Mouse (Mus musculus): ENCODE data around the gene Kcnd3. TPM values are rescaled to one million over a fixed set of nuclear protein-coding genes. Genes with fewer than 3 reads are reported as not detected.

Kcnd3 gene
- polyA plus RNA-seq, 1 experiment from 2014 or later = 0.93 TPM

DNA sequence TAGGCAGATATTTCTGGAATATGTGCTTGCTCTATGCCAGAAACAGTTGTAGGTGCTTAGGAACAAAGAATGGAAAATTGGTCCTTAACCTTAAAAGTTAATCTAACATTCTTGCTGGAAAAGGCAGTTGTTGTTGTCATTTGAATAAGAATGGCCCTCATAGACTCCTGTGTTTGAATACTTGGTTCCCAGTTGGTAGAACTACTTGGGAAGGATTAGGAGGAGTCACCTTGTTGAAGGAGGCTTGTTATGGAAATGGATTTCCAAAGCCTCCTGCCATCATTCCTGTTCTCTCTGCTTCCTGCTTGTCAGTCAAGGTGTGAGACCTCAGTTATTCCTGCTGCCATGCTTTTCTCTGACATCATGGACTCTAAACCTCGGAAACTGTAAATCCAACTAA lies 33.7 kb upstream of the Kcnd3 start:
- WGBS = 71% methylated on average over 1 of the region's 1 CpGs

DNA sequence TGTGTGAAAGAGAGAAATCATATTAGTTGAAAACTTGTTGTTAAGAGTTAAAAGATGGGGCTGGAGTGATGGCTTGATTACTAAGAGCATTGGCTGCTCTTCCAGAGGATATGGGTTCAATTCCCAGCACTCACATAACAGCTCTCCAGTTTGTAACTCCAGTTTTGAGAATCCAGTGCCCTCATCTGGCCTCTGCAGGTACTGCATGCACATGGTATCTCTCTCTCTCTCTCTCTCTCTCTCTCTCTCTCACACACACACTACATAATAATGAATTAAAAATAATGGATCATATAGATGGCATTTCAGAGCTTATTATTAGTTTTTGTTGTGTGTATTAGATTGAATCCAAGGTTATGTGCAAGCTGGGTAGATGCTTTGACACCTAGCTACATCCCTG lies 29.7 kb upstream of the Kcnd3 start:
- H3K36me3 ChIP-seq = no peaks in the 10 kb centered on the region
- peaks cover 5% of the 10 kb centered on the region; the same call in 1 of the 2 replicates for H3K9me3 ChIP-seq (replicated peaks)
- no peaks in the 10 kb centered on the region for H3K27me3 ChIP-seq (replicated peaks)
- no peak overlapping the region for H3K4me2 ChIP-seq
- H3K4me3 ChIP-seq = no peak overlapping the region
- H3K27ac ChIP-seq (ENCODE audit: poor library complexity, severe bottlenecking) = no peak overlapping the region
- H3K4me1 ChIP-seq (replicated peaks) = peaks cover 14% of the 10 kb centered on the region; the same call in 1 of the 2 replicates
- no peak overlapping the region for H3K9ac ChIP-seq
- ATAC-seq (ENCODE audit: insufficient number of reproducible peaks, low FRiP score) = no peak

More for the DNA sequence above, 33.7 kb upstream of the Kcnd3 start:
- Histone ChIP-seq H3K4me1 (replicated peaks) (0 out of 2 replicates have a peak, but pooled peaks cover 3% of the 10 kb centered on the region), H3K27me3 (replicated peaks) (no peaks in the 10 kb centered on the region), H3K4me2 (no peak overlapping the region), H3K36me3 (no peaks in the 10 kb centered on the region), H3K9me3 (replicated peaks) (peaks cover 5% of the 10 kb centered on the region; the same call in 1 of the 2 replicates), H3K4me3 (no peak overlapping the region), H3K27ac (ENCODE audit: poor library complexity, severe bottlenecking) (no peak overlapping the region), H3K9ac (no peak overlapping the region)
- no peak for ATAC-seq (ENCODE audit: insufficient number of reproducible peaks, low FRiP score)

DNA sequence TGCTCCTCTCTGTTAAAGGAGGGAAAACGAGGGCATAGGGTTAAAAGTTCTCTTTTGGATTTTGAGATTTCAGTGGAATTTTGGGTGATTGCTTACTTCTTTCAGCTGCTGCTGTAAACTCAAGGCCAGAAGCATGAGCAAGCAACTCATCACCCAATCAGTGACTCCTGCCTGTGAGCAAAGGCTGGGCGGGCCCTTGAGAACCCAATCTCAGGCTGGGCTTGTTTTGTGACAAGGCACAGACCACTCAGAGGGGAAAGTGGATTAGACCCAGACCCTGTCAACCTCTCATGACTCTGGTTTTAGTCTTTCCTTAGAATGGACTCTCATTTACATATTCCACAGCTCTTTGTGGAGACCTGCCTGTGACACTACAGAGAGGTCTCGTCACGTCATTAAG lies 28.7 kb upstream of the Kcnd3 start:
- peak overlapping the region; percentile 34; the same call in 1 of the 2 replicates for H3K27ac ChIP-seq (ENCODE audit: poor library complexity, severe bottlenecking)
- no peaks in the 10 kb centered on the region for H3K36me3 ChIP-seq
- H3K27me3 ChIP-seq (replicated peaks) = no peaks in the 10 kb centered on the region
- no peak overlapping the region; the same call in 1 of the 2 replicates for H3K4me2 ChIP-seq
- 34% methylated on average over 4 of the region's 4 CpGs for WGBS
- H3K4me1 ChIP-seq (replicated peaks) = peaks cover 14% of the 10 kb centered on the region; the same call in 1 of the 2 replicates
- peaks cover 5% of the 10 kb centered on the region; the same call in 1 of the 2 replicates for H3K9me3 ChIP-seq (replicated peaks)
- no peak overlapping the region for H3K9ac ChIP-seq
- peak; percentile 64; the same call in 1 of the 2 replicates for ATAC-seq (ENCODE audit: insufficient number of reproducible peaks, low FRiP score)
- no peak overlapping the region for H3K4me3 ChIP-seq

DNA sequence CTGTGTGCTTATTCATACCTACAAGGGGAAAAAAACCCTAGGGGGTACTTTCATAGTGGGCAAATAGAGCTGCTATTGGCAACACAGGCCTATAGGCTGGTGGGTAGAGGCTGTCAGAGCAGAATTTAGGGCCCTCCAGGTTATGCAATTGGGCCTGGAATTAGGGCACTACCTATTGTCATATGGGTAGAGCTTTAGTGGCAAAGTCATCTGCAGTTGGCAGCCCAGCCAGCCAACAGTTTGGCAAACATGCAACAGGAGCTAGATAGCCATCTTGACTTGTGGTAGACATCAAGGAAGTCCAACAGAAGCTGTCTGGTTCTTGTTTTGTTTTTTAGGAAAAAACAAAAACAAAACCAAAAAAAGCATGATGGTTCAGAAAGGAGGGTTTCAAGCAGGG lies 23.5 kb upstream of the Kcnd3 start:
- Histone ChIP-seq H3K27me3 (replicated peaks) (no peaks in the 10 kb centered on the region), H3K27ac (ENCODE audit: poor library complexity, severe bottlenecking) (no peak overlapping the region), H3K36me3 (no peaks in the 10 kb centered on the region), H3K9me3 (replicated peaks) (no peaks in the 10 kb centered on the region), H3K9ac (no peak overlapping the region), H3K4me3 (no peak overlapping the region), H3K4me1 (replicated peaks) (peaks cover 9% of the 10 kb centered on the region; the same call in 1 of the 2 replicates), H3K4me2 (no peak overlapping the region)
- no peak for ATAC-seq (ENCODE audit: insufficient number of reproducible peaks, low FRiP score)

DNA sequence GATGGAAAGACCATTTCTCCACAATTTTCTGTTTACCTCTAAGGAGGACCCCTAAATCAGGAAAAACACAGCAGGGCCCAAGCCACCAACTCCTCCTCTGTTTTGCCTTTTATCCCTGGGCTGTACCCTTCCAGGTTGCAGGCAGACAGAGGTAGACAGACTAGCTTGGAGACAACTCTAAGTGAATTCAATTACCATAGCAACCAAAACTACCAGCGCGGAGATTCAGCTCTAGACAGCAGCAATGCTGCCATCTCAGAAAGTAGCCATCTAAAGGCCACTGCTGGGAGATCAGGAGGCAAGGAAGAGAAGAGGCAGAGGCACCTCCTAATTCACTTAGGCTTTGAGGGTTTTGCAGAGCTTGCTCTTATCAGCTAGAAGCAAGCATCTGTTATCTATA lies 15.7 kb upstream of the Kcnd3 start:
- Histone ChIP-seq H3K4me1 (replicated peaks) (peaks cover 4% of the 10 kb centered on the region; the same call in 1 of the 2 replicates), H3K27ac (ENCODE audit: poor library complexity, severe bottlenecking) (no peak overlapping the region), H3K27me3 (replicated peaks) (0 out of 2 replicates have a peak, but pooled peaks cover 8% of the 10 kb centered on the region), H3K9me3 (replicated peaks) (no peaks in the 10 kb centered on the region), H3K9ac (no peak overlapping the region), H3K36me3 (no peaks in the 10 kb centered on the region), H3K4me2 (no peak overlapping the region), H3K4me3 (no peak overlapping the region)
- no peak for ATAC-seq (ENCODE audit: insufficient number of reproducible peaks, low FRiP score)
- WGBS = 38% methylated on average over 2 of the region's 2 CpGs

DNA sequence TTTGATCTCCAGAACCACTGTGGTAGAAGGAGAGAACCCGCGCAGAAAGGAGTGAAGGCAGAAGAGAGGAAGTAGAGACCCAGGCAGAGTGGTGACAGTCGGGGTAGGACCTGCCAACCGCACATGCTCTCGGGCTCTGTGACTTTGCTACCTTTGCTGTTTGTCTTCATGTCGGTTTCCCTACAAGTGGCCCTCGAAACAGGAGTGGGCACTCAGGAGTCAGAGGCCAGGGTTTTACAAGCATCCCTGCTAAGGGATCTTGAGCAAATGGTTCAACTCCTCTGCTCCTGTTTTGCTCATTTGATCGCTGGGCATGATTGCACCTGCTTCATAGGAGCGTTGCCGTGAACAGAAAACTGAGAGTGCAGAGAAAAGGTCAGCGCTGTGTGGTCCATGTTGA lies 15.2 kb upstream of the Kcnd3 start:
- Histone ChIP-seq H3K9me3 (replicated peaks) (no peaks in the 10 kb centered on the region), H3K27me3 (replicated peaks) (0 out of 2 replicates have a peak, but pooled peaks cover 8% of the 10 kb centered on the region), H3K27ac (ENCODE audit: poor library complexity, severe bottlenecking) (no peak overlapping the region), H3K4me1 (replicated peaks) (peaks cover 4% of the 10 kb centered on the region; the same call in 1 of the 2 replicates), H3K4me3 (no peak overlapping the region), H3K36me3 (no peaks in the 10 kb centered on the region), H3K4me2 (no peak overlapping the region), H3K9ac (no peak overlapping the region)
- ATAC-seq (ENCODE audit: insufficient number of reproducible peaks, low FRiP score) = no peak
- WGBS = 75% methylated on average over 11 of the region's 11 CpGs

DNA sequence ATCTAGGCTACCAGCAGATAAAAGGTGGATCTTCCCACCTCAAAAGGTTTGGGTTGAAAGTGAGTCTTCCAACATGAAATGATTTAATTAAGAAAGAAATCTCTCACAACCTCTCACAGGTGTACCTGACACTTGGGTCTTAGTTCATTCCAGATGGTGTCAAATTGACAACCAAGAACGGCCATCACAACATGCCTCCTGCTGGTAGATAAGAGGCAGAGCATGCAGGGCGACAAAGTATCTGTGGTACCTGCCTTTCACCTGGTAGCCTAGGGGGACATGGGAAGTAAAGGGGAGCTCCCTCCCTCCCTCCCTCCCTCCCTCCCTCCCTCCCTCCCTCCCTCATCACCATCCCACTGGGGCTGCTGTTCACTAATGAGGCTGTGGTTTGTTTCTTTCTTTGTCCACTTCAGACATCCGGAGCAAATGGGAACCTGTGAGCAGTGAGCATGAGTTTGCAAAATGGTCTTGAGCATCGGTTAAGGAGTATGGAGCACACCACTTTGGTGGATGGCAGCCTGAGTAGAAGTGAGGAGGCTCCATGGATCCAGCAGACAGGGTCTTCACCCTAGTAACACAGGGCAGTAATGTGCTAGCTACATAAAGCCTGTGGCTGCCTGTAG lies 11.1 kb upstream of the Kcnd3 start:
- H3K9ac ChIP-seq = no peak overlapping the region
- peaks cover 4% of the 10 kb centered on the region; the same call in 1 of the 2 replicates for H3K4me1 ChIP-seq (replicated peaks)
- H3K4me2 ChIP-seq = no peak overlapping the region
- ATAC-seq (ENCODE audit: insufficient number of reproducible peaks, low FRiP score) = no peak
- 46% methylated on average over 4 of the region's 4 CpGs for WGBS
- 0 out of 2 replicates have a peak, but pooled peaks cover 4% of the 10 kb centered on the region for H3K27me3 ChIP-seq (replicated peaks)
- no peak overlapping the region for H3K4me3 ChIP-seq
- no peak overlapping the region for H3K27ac ChIP-seq (ENCODE audit: poor library complexity, severe bottlenecking)
- H3K9me3 ChIP-seq (replicated peaks) = no peaks in the 10 kb centered on the region
- H3K36me3 ChIP-seq = no peaks in the 10 kb centered on the region

DNA sequence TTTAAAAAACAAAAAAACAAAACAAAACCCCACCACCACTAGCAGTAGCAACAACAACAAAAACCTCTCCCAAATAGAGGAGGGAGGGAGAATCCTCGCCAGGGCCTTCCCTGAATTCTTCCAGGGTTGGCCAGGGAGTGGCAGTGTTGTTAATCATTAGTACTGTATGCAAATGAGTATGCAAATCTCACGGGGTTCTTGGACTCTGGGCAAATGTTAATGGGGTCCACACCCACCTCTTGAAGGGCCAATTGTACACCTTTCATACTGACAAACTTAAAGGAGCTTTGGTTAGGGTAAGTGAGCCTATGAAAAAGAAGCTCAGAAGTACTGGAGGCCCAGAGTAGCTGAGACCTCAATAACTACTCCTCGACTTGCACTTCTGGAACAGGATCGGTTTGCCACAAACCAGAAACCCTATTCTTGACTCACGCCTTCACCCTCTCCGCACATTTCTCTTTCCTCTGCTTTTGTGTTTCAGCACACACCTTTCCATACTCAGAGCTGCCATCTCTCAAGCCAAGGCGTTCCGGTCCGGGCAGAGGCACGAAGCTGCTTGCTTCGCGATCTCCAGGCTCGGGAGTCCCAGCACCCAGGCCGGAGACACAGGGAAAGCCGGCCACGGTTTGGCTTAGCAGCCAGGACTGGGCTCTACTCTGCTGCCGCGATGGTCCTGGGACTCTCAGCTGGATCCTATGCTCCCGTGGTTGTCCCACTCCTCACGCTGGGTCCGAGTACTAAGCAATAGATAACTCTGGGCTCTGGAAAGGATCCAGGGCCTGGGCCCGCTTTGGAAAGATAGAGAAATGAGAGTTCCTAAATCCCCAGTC lies 1.3 kb upstream of the Kcnd3 start:
- peaks cover 73% of the 10 kb centered on the region for H3K27me3 ChIP-seq (replicated peaks)
- H3K9ac ChIP-seq = peak overlapping the region; percentile 73

DNA sequence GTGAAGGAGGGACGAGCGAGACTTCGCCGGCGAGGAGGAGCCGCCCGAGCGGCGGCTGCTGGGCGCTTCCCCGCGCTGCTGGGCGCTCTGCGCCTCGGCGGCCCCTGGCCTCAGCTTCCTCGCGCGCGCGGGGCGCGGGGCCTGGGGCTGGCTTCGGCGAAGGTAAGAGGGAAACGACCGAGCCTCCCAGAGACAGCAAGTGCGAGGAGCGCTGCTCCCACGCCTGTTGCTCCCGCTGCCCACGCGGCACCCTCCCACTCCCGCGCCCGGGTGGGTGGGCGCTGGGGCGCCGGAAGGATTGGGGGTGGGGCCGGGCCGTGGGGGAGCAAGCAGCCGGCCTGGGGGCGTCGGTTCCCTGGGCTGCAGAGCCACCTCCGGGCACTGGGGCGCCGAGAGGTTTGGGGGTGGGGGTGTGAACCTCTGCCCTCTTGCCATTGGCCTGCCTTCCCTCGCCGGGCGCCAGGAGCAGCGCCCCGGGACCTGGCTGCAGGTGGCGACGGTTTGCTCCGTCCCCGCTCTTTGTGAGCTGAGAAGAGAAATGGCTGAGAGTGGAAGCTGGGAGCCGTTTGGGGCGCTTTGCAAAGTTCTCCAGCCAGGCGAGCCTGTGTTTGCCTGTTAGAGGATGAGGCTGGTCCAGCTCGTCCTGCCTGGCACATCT lies 555 bp downstream of the Kcnd3 start:
- Histone ChIP-seq H3K27ac (ENCODE audit: poor library complexity, severe bottlenecking) (no peak overlapping the region), H3K27me3 (replicated peaks) (peaks cover 78% of the 10 kb centered on the region), H3K4me1 (replicated peaks) (peaks cover 22% of the 10 kb centered on the region), H3K9ac (peak overlapping the region; percentile 73), H3K9me3 (replicated peaks) (no peaks in the 10 kb centered on the region), H3K36me3 (no peaks in the 10 kb centered on the region), H3K4me3 (peak overlapping the region; percentile 66), H3K4me2 (peak overlapping the region; percentile 94)
- peak; percentile 66 for ATAC-seq (ENCODE audit: insufficient number of reproducible peaks, low FRiP score)
- under 1% methylated on average over 43 of the region's 60 CpGs for WGBS

More for the DNA sequence above, 1.3 kb upstream of the Kcnd3 start:
- no peak for ATAC-seq (ENCODE audit: insufficient number of reproducible peaks, low FRiP score)
- H3K9me3 ChIP-seq (replicated peaks) = no peaks in the 10 kb centered on the region
- peak overlapping the region; percentile 94 for H3K4me2 ChIP-seq
- H3K27ac ChIP-seq (ENCODE audit: poor library complexity, severe bottlenecking) = no peak overlapping the region
- 1% methylated on average over 22 of the region's 22 CpGs for WGBS
- peak overlapping the region; percentile 66 for H3K4me3 ChIP-seq
- no peaks in the 10 kb centered on the region for H3K36me3 ChIP-seq
- H3K4me1 ChIP-seq (replicated peaks) = peaks cover 22% of the 10 kb centered on the region

DNA sequence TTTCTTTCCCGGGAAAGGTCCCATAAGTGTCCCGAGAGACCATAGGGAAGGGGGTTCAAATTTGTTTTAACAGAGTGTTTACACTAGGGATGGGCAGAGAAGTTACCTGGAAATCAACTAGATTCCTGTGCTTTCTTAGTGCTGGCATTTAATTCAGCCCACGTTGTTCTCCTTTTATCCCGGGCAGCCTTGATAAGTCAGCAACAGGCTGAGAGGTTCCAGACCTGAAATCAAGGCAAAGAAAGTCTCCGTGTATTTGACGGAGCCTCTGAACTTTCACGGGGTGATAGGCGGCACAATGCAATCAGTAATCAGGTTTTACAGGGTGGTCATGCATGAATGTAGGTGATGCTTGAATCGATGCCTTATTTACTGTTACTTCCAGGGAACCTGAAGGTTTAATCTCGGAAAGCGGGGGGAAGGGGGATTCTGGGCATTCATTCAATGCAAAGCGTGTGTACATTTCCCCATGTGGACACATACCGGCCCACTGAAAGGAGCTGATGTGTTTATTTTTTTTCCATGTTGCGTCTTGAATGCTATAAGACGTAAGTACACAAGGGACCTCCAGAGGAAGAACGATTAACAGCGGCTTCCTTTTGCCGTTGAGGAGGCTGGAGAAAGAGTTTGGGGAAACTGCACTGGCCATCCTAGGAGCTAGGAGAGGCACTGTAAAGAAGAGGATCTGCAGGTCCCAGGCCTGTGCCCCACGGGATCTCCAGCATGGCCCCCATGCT lies 1.3 kb downstream of the Kcnd3 start:
- Histone ChIP-seq H3K4me2 (peak overlapping the region; percentile 94), H3K27me3 (replicated peaks) (peaks cover 77% of the 10 kb centered on the region), H3K9ac (no peak overlapping the region), H3K4me3 (peak overlapping the region; percentile 66), H3K9me3 (replicated peaks) (no peaks in the 10 kb centered on the region), H3K4me1 (replicated peaks) (peaks cover 22% of the 10 kb centered on the region), H3K36me3 (no peaks in the 10 kb centered on the region), H3K27ac (ENCODE audit: poor library complexity, severe bottlenecking) (no peak overlapping the region)
- ATAC-seq (ENCODE audit: insufficient number of reproducible peaks, low FRiP score) = no peak
- WGBS = 3% methylated on average over 19 of the region's 19 CpGs

All from heart, embryonic 12.5 days (tissue).